Mouse (Mus musculus) hindbrain, postnatal 0 days (tissue): ENCODE results near the gene Stx6. TPM values are rescaled to one million over a fixed set of nuclear protein-coding genes. Genes with fewer than 3 reads are reported as not detected.

Source experiments
- ATAC-seq: fragments of 200-750 bp; cut with Nextera tagmentation; 2 replicates; pipeline ENCODE4 v1.8.0; 2017; ENCODE audit warnings: mild to moderate bottlenecking, moderate TSS enrichment, moderate library complexity
- DNase-seq: peaks from one replicate; pipeline ENCODE4 v3.0.0-alpha.2; 2015; ENCODE audit warnings: low spot score
- H3K27ac ChIP-seq: fragments of 300-500 bp; sonication (generic); 2 replicates; pipeline ENCODE4 v1.5.1; 2014; ENCODE audit warnings: mild to moderate bottlenecking
- H3K27me3 ChIP-seq: fragments of 300-500 bp; sonication (generic); 2 replicates; pipeline ENCODE4 v1.6.1; 2014; ENCODE audit warnings: low read length, mixed read lengths; ENCODE audit not compliant: insufficient read depth
- H3K36me3 ChIP-seq: fragments of 300-500 bp; sonication (generic); 2 replicates; pipeline ENCODE4 v1.6.1; 2014; ENCODE audit warnings: low read length, mixed read lengths; ENCODE audit not compliant: insufficient read depth
- H3K4me1 ChIP-seq: fragments of 300-500 bp; sonication (generic); 2 replicates; pipeline ENCODE4 v1.6.1; 2014; ENCODE audit warnings: antibody characterized with exemption, low read length, mixed read lengths; ENCODE audit not compliant: insufficient read depth
- H3K4me2 ChIP-seq: fragments of 300-500 bp; sonication (generic); 2 replicates; pipeline ENCODE4 v1.6.1; 2014; ENCODE audit warnings: low read depth, mild to moderate bottlenecking, low read length, moderate library complexity, mixed read lengths
- H3K4me3 ChIP-seq: fragments of 300-500 bp; sonication (generic); 2 replicates; pipeline ENCODE4 v1.5.1; 2014; ENCODE audit warnings: low read length
- H3K9ac ChIP-seq: fragments of 300-500 bp; sonication (generic); replicated peaks from 2 replicates; pipeline ENCODE4 v1.6.1; 2014; ENCODE audit warnings: mild to moderate bottlenecking, low read length, moderate library complexity, mixed read lengths
- H3K9me3 ChIP-seq: fragments of 300-500 bp; sonication (generic); 2 replicates; pipeline ENCODE4 v1.6.1; 2016; ENCODE audit warnings: low read length, mixed read lengths
- CTCF ChIP-seq: IDR thresholded peaks from 2 replicates; pipeline ENCODE4 v1.5.1; 2016; ENCODE audit warnings: antibody characterized with exemption, control low read depth, low read depth
- WGBS: fragments of 180-500 bp; shearing (Covaris S2); extraction: QIAGEN DNeasy Blood & Tissue Kit; methylation state at CpG from one replicate; pipeline ENCODE4 v1.1.7; 2014; 5-methylcytosine and 5-hydroxymethylcytosine counted together
- polyA plus RNA-seq: library from polyadenylated mRNA; unstranded; fragments of >200 nt; fragmentation: Nextera tagmentation; extraction: Ambion mirVana; gene quantifications from 2 replicates; pipeline ENCODE4 v1.2.1, GENCODE M21; 2015
- total RNA-seq: library from RNA; depleted of rRNA; stranded (reverse); fragments of >200 nt; gene quantifications from 2 replicates; pipeline ENCODE4 v1.2.3, GENCODE M21; 2014

The Stx6 gene
- total and polyA plus RNA-seq, 2 experiments from 2014 or later: 82.2 to 84.2 TPM

DNA sequence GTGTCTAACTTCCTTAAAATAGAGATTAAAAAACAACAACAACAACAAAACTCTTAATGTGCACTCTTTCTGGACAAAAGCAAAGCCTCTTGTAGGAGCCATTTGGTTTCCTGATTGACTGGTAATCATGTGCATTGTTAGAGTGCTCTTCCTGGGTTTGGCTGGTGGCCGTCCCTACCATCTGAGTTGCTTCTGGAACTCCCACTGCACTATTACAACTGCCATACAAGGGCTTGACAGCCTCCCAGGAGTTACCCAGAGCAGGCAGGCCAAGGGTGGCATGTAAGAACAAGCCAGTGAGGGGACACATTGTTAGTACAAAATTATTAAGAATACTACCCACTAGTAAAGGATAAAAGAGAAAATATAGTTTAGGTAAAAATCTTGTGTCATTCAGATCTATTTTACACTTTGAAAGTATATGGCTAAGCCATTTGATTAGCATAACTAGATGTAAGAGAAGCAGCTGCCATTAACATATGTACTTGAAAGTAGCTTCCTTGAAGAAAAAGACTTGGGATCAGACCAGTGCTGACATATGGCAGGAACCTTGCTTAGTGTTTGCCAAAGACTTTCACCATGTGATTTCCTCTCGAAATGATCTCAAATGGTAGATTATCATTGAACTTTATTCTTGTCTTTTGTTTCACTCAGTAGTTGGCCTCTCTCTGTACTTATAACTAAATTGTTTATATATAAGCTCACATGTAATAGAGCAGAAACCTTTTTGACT, 19.8 kb downstream of the Stx6 start:
- peaks cover 15% of the 10 kb centered on the region for H3K36me3 ChIP-seq
- WGBS: 71% methylated on average over 2 of the region's 2 CpGs
- H3K4me3 ChIP-seq: no peak overlapping the region
- no peak overlapping the region for H3K27ac ChIP-seq
- H3K27me3 ChIP-seq: no peaks in the 10 kb centered on the region
- no peak for TF ChIP-seq CTCF
- no peak overlapping the region for H3K9ac ChIP-seq
- no peaks in the 10 kb centered on the region for H3K9me3 ChIP-seq
- no peak overlapping the region for H3K4me2 ChIP-seq
- no peak for ATAC-seq
- no peak for DNase-seq
- no peaks in the 10 kb centered on the region for H3K4me1 ChIP-seq

DNA sequence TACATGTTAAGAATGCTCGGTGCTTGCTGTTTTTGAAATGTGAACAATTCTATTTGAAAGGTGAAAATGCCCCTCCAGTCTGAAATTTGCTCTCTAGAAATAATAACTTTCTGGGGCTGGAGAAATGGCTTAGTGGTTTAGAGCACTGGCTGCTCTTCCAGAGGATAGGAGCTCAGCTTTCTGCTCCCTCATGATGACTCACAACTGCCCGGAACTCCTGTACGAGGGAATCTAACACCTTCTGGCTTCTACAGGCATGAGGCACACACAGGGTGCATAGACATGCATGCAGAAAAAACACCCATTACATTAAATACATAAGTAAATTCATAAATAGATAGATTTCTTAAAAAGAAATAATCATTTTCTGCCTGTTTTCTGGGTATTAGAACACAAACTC, 25.7 kb downstream of the Stx6 start:
- no peak overlapping the region for H3K4me2 ChIP-seq
- no peaks in the 10 kb centered on the region for H3K4me1 ChIP-seq
- no peak for ATAC-seq
- no peak for TF ChIP-seq CTCF
- peaks cover 8% of the 10 kb centered on the region; the same call in 1 of the 2 replicates for H3K36me3 ChIP-seq
- no peak overlapping the region for H3K27ac ChIP-seq
- no peak overlapping the region for H3K9ac ChIP-seq
- DNase-seq: no peak
- no peak overlapping the region for H3K4me3 ChIP-seq
- no peaks in the 10 kb centered on the region for H3K27me3 ChIP-seq
- H3K9me3 ChIP-seq: no peaks in the 10 kb centered on the region
- 86% methylated on average over 3 of the region's 3 CpGs for WGBS

- WGBS: 80% methylated on average over 4 of the region's 4 CpGs
These were observed 30.1 kb downstream of the Stx6 start for GRCm38 (mm10) chr1:155188656-155189055.

GRCm38 (mm10) chr1:155191219-155191618, 32.7 kb downstream of the Stx6 start:
- Histone ChIP-seq H3K4me2 (no peak overlapping the region), H3K27me3 (no peaks in the 10 kb centered on the region), H3K4me3 (no peak overlapping the region), H3K36me3 (peaks cover 7% of the 10 kb centered on the region; the same call in 1 of the 2 replicates), H3K27ac (peak overlapping the region; percentile 51), H3K4me1 (peaks cover 7% of the 10 kb centered on the region), H3K9ac (no peak overlapping the region), H3K9me3 (no peaks in the 10 kb centered on the region)
- no peak for TF ChIP-seq CTCF
- WGBS: 51% methylated on average over 8 of the region's 8 CpGs
- ATAC-seq (0 out of 2 replicates have a peak, but pooled peaks have one; percentile 34), DNase-seq (no peak)

More at GRCm38 (mm10) chr1:155188656-155189055, 30.1 kb downstream of the Stx6 start:
- no peak overlapping the region for H3K9ac ChIP-seq
- ATAC-seq (no peak; the same call in 1 of the 2 replicates), DNase-seq (no peak)
- peaks cover 7% of the 10 kb centered on the region for H3K4me1 ChIP-seq
- no peaks in the 10 kb centered on the region; the same call in 1 of the 2 replicates for H3K36me3 ChIP-seq
- no peaks in the 10 kb centered on the region for H3K9me3 ChIP-seq
- TF ChIP-seq CTCF: no peak
- H3K4me3 ChIP-seq: no peak overlapping the region
- no peak overlapping the region for H3K27ac ChIP-seq
- H3K27me3 ChIP-seq: no peaks in the 10 kb centered on the region
- no peak overlapping the region for H3K4me2 ChIP-seq

GRCm38 (mm10) chr1:155191671-155192070, 33.2 kb downstream of the Stx6 start:
- DNase-seq: peak; percentile 75
- Histone ChIP-seq H3K27me3 (no peaks in the 10 kb centered on the region), H3K4me1 (peaks cover 7% of the 10 kb centered on the region), H3K9ac (no peak overlapping the region), H3K9me3 (no peaks in the 10 kb centered on the region), H3K4me2 (no peak overlapping the region), H3K36me3 (peaks cover 7% of the 10 kb centered on the region; the same call in 1 of the 2 replicates), H3K27ac (peak overlapping the region; percentile 51), H3K4me3 (no peak overlapping the region)
- ATAC-seq: no peak
- WGBS: 34% methylated on average over 2 of the region's 2 CpGs
- no peak for TF ChIP-seq CTCF

- Histone ChIP-seq H3K4me2 (no peak overlapping the region), H3K9me3 (no peaks in the 10 kb centered on the region), H3K36me3 (peaks cover 7% of the 10 kb centered on the region; the same call in 1 of the 2 replicates), H3K4me3 (no peak overlapping the region), H3K9ac (no peak overlapping the region), H3K4me1 (peaks cover 7% of the 10 kb centered on the region), H3K27ac (peak overlapping the region; percentile 37; the same call in 1 of the 2 replicates), H3K27me3 (no peaks in the 10 kb centered on the region)
- 29% methylated on average over 15 of the region's 15 CpGs for whole genome bisulfite sequencing
- TF ChIP-seq CTCF: no peak
- ATAC-seq (peak; percentile 78), DNase-seq (peak; percentile 66)
These were observed 34.4 kb downstream of the Stx6 start for GRCm38 (mm10) chr1:155192805-155193368.
